Mouse (Mus musculus): ENCODE measurements around the gene Amfr.

GRCm38 (mm10) chr8:94009243-94009845, 3.3 kb downstream of the Amfr start:
- TF ChIP-seq MYOD1 (IDR thresholded peaks at IDR 0.05; ENCODE audit: control insufficient read depth, insufficient read length, low read depth), result no peak
- no peak for TF ChIP-seq USF1 (IDR thresholded peaks at IDR 0.05; ENCODE audit: low read depth)
- no peak for TF ChIP-seq CTCF (IDR thresholded peaks at IDR 0.05; ENCODE audit: control insufficient read depth, insufficient read depth, insufficient read length)
- no peak for TF ChIP-seq MAX (IDR thresholded peaks at IDR 0.05)
